Mouse (Mus musculus): Measurements from ENCODE around the gene Epo. TPM values are rescaled to one million over a fixed set of nuclear protein-coding genes. Genes with fewer than 3 reads are reported as not detected.

The Epo gene
- total RNA-seq, 2 experiments from 2014 or later = not detected

DNA sequence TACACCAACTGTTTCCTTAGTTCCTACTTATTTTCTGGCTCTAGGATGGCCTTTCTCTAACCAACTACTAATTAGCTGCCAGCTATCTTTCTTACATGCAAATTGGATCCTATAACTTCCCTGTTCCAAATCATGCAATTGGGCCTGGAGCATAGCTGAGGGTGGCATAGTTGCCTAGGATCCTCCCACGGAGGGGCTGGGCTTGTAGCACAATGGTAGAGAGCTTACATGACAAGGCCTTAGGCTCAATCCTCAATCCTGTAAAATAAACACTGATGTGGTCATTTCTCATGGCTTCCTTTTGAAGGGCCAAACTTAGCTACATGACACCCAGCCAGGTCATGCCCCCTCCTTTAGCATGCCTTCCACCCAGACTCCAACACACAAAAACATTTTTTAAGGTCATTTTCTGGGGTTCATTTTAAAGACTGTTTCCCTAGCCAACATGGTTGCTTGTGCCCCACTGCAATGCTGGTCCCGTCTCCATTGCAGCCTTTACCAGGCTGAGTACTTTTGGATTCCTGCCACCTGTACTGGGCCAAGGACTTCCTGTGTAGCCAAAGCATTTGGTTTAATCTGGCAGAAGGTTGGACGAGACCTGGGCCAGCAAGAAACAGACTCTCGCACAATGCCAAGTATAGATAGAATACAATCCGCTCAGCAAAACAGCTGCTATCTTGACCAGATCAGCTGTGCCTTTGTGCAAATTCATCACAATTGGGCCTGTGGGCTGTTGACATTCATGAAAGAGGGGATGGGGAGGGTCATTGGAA is 8.9 kb upstream of the Epo start:
- intact Hi-C loops (cut with DNase I) = no loop called here

DNA sequence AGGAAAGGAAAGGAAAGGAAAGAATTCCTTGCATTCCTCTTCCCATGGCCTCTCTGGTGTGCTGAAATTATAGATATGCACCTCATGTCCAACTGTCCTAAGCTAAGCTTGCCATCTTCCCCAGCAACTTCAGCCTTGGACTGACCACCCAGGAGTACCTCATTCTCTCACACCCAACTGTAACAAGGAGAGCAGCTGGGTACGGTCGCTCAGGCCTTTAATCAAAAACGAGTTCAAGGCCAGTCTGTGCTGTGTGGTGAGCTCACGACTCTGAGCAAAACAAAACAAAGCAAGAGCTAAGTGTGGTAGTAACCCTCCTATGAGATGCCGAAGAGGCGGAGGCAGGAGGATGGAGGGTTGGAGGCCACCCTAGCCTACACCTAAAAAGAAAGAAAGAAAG is 7.9 kb upstream of the Epo start:
- no peak for DNase-seq (ENCODE audit: low spot score)
- intact Hi-C loops (cut with DNase I) = no loop called here

More for the DNA sequence above, 8.9 kb upstream of the Epo start:
- DNase-seq (ENCODE audit: low spot score) = no peak

DNA sequence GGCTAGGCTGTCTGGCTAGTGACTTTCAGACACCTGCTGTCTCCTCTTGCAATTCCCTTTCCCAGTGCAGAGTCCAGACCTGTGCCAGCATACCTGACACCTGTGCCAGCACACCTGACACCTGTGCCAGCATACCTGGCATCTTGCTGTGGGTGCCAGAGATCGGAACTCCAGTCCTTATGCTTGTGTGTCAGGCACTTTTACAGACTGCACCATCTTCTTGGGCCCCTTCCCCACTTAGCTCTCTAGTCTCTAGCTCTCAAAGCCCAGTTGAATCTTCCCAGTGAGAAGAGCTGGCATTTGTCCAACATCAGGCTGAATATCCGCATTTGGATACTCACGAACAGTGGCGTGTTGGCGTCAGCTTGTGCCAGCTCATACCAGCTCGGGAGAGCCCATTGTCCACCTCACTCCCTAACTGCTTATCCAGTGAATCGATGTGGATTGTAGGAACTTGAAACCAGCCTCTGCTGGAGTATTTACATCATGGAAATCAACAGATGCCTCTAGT is 6.3 kb upstream of the Epo start:
- DNase-seq (ENCODE audit: low spot score) = no peak
- intact Hi-C loops (cut with DNase I) = no loop called here

- intact Hi-C loops (cut with DNase I) = no loop called here
Observed at GRCm38 (mm10) chr5:137537461-137537860, 4.4 kb upstream of the Epo start.

DNA sequence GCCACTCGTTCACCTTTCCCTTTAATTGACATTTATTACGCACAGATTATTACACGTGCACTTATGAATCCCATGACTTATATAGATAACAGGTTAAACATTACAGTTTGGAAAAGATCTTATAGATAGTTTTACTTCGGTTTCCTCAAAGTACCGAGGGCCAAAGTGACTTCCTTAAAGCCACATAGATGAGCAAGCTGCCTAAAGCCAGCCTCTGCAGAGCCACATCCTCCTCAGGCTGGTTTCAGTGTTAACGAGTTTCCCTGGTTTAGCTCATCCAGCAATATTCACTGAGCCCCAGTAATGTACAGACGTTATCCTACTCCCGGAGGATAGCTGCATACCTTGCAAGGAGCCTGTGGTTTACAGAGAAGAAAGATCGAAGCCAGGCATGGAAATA is 2.3 kb upstream of the Epo start:
- no peak for DNase-seq (ENCODE audit: low spot score)
- intact Hi-C loops (cut with DNase I) = no loop called here

More at GRCm38 (mm10) chr5:137537461-137537860, 4.4 kb upstream of the Epo start:
- DNase-seq (ENCODE audit: low spot score) = no peak

DNA sequence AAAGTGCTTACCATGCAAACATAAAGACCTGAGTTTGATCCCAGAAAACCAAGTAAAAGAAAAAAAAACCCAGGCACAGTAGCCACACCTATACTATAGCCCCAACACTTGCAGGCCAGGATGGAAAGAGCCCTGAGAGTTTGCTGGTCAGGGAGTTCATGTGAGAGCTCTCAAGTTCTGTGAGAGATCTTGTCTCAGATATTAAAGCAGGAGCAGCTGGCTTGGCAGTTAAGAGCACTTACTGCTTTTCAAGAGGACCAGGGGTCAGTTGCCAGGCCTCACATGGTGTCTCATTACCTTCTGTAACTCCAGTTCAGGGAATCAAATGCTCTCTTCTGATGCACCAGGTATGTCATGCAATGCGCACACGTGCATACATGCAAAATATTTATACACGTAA is 1.7 kb upstream of the Epo start:
- DNase-seq (ENCODE audit: low spot score) = no peak
- intact Hi-C loops (cut with DNase I) = loop anchor here (5.0 kb wide), 3 partner anchors 118 to 223 kb away; no protein-coding TSS in a partner anchor

GRCm38 (mm10) chr5:137532808-137533116 is 280 bp downstream of the Epo start:
- intact Hi-C loops (cut with DNase I) = loop anchor here (2.0 to 5.0 kb wide), 4 partner anchors 68 to 225 kb away; partner anchors contain the start of gene Mospd3
- no peak for DNase-seq (ENCODE audit: low spot score)

- DNase-seq (ENCODE audit: low spot score) = no peak
- intact Hi-C loops (cut with DNase I) = loop anchor here (2.0 to 5.0 kb wide), 4 partner anchors 69 to 225 kb away; partner anchors contain the start of gene Mospd3
Observed at GRCm38 (mm10) chr5:137532131-137532807, 773 bp downstream of the Epo start.

- intact Hi-C loops (cut with DNase I) = loop anchor here (2.0 to 5.0 kb wide), 5 partner anchors 29 to 226 kb away; partner anchors contain the start of genes Mospd3 and Pop7
- DNase-seq (ENCODE audit: low spot score) = no peak
Observed at GRCm38 (mm10) chr5:137531414-137532130, 1.5 kb downstream of the Epo start.

DNA sequence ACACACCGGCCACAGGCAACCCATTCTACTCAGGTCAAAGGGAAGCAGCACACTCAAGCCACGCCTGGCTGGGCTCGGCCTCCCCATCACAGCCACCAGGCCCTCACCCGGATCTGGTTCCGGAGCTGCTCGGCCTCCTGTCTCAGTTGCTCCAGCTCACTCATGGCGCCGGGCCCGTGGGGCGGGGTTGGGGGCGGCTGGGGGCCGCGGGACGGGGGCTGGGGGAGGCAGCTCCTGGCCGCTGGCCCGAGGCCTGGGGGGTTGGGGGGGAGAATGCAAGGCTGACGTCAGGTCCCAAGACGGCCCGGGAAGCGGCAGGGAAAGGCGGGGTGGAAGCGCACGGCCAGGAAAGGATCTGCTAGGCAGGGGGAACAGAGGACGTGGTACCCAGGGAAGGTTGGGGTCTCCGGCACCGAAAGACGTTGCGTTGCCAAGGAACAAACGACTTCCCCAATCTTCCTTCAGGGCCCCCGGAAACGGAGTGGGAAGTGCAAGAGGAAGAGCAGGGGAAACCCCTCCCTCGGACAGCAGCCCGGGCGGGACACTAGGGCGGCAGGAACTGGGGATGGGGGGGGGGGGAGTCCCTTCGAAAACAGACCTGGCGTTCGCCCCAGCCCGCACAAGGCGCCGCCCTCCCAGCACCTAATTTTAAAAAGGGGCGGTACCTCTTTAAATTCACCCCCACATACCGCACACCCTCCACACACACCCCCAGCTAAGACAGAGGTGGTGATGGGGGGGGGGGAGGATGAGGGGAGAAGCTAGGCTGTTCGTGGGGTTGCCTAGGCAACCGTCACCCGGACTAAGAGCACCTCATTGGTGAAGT is 2.2 kb downstream of the Epo start:
- peak; percentile 61 for DNase-seq (ENCODE audit: low spot score)
- intact Hi-C loops (cut with DNase I) = loop anchor here (1.0 to 5.0 kb wide), 5 partner anchors 20 to 226 kb away; partner anchors contain the start of gene Pop7

DNA sequence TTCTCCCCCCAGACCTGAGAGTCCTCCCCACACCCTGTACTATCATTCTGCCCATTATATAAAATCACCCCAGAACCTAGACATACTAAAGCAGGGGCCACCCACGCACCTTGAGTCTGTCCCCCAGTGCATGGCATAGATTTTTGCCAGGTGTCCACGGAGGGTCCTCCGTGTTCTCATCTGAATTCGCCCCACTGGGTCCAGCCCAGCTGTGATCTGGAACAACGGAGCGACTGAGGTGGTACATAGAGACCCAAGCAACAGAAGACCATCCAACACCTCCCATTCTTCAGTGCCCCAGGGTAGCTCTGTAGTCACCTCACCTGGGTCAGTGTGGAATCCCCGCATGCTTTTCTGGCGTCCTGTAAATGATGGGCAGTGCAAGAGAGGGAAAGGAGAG is 3.0 kb downstream of the Epo start:
- DNase-seq (ENCODE audit: low spot score) = no peak
- intact Hi-C loops (cut with DNase I) = loop anchor here (1.0 to 5.0 kb wide), 5 partner anchors 20 to 227 kb away; partner anchors contain the start of gene Pop7

GRCm38 (mm10) chr5:137529221-137529995 is 3.6 kb downstream of the Epo start:
- no peak for DNase-seq (ENCODE audit: low spot score)
- intact Hi-C loops (cut with DNase I) = no loop called here

- intact Hi-C loops (cut with DNase I) = no loop called here
Observed at GRCm38 (mm10) chr5:137528247-137528968, 4.6 kb downstream of the Epo start.

DNA sequence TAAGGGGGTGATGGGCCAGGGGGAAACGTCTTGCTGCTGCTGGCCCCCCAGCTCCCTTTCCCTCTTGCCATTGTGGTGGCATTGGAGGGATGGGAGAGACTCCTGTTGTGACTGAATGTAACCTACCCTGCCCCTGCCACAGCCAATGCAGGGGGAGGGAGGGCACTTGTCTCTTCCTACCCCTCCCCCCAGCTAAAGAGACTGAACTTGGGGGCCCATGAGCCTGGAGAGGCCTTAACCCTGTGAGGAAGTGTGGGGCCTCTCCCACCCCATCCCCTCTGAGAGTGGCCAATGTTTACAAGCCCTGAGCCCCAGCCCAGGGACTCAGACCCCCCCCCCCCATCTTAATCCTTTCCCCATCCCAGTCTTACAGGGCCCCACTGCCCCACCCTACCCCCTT is 5.6 kb downstream of the Epo start:
- no peak for DNase-seq (ENCODE audit: low spot score)
- intact Hi-C loops (cut with DNase I) = no loop called here

More at GRCm38 (mm10) chr5:137528247-137528968, 4.6 kb downstream of the Epo start:
- no peak for DNase-seq (ENCODE audit: low spot score)

- intact Hi-C loops (cut with DNase I) = no loop called here
- DNase-seq (ENCODE audit: low spot score) = no peak
Observed at GRCm38 (mm10) chr5:137526192-137526936, 6.7 kb downstream of the Epo start.

GRCm38 (mm10) chr5:137525511-137525910 is 7.5 kb downstream of the Epo start:
- intact Hi-C loops (cut with DNase I) = no loop called here
- DNase-seq (ENCODE audit: low spot score) = no peak

DNA sequence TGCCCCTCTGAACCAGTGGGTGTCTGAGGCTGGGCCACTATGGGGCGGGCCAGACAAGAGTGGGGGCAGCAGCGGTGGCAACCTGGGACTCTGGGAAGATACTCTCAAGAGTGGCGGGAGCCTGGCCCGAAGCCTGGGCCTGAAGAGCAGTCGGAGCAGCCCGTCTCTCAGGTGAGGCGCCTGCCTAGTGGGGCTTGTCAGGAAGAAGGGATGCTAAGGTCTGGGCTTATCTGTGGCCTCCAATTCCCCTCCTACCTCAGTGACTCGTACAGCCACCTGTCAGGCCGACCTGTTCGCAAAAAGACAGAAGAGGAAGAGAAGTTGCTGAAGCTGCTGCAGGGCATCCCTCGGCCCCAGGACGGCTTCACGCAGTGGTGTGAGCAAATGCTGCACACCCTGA is 8.4 kb downstream of the Epo start:
- no peak for DNase-seq (ENCODE audit: low spot score)
- intact Hi-C loops (cut with DNase I) = no loop called here

GRCm38 (mm10) chr5:137524251-137524515 is 8.9 kb downstream of the Epo start:
- no peak for DNase-seq (ENCODE audit: low spot score)
- intact Hi-C loops (cut with DNase I) = no loop called here
